Mouse (Mus musculus) ES-Bruce4 (cell line): ENCODE results near the gene Slc1a7.

Experiments
- CTCF ChIP-seq: IDR thresholded peaks from one replicate; pipeline ENCODE4 v1.8.1; 2011; ENCODE audit warnings: low read depth, low read length
- EP300 ChIP-seq: IDR thresholded peaks from 2 replicates; pipeline ENCODE4 v1.6.1; 2011; ENCODE audit warnings: low read depth, low read length; ENCODE audit not compliant: insufficient read depth
- POLR2A ChIP-seq: IDR thresholded peaks from one replicate; pipeline ENCODE4 v1.8.1; 2011; ENCODE audit warnings: low read length; ENCODE audit not compliant: insufficient read depth

DNA sequence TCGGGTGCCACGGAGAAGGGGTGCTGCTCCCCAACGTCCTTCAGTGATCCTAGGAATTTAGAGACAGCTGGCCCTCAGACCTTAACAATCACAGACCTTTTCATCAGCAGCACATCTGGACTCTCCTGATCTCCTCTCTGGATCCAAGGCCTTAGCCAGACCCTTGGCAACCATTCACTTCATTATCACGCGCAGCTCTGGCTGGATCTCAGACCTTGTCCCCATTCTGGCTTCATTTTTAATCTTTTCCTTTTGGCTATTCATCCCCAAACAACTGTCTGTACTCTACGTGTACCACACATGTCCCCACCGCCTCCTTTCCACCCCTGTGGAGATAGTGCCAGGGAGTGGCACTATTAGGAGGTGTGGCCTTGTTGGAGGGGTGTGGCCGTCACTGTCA, 34.9 kb upstream of the Slc1a7 start:
- no peak for TF ChIP-seq CTCF
- TF ChIP-seq EP300: no peak
- no peak for TF ChIP-seq POLR2A
